Mouse (Mus musculus) liver, embryonic 14.5 days (tissue): ENCODE measurements around the gene Srpk1.

ENCODE experiments used
- CTCF ChIP-seq: IDR thresholded peaks from 2 replicates; pipeline ENCODE4 v1.5.1; 2016; ENCODE audit warnings: antibody characterized with exemption, low read depth, control low read depth
- EP300 ChIP-seq: IDR thresholded peaks from 2 replicates; pipeline ENCODE4 v1.6.1; 2016; ENCODE audit warnings: antibody characterized with exemption, low read depth

DNA sequence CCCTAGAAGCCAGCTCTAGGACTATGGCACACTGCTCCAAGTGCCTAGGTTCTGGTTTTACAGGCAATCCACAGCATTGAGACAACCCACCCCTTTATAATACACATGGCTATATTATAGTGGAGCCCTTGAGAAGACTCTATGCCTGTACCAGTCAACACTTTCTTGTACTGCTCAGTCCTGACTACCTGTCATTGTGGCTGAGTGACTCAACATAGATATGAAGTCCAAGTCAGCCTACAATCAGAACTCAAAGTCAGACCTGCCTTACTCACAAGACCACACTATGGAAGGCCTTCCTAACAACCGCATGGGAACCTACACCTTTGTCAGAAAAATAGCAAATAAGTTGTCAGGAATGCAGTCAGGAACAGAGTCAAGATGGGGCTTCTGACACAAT lies 3.7 kb downstream of the Srpk1 start:
- TF ChIP-seq CTCF (no peak), EP300 (no peak)
